Comparison of ENCODE assay signal across 20 mouse cellular contexts in genomic region chr11:23428301-23428700, GRCm38 (mm10).
DNase-seq lines count a peak whose midpoint lies in the region; ATAC-seq lines count a peak whose summit lies in the region.
"Had no signal": no experiment of that assay in that cellular context is flagged by ENCODE, and none has a peak within 500 bp of the region (broad histone marks: within the 10 kb centered on the region; RNA-seq: fewer than 3 reads in every experiment).

No protein-coding gene starts in this region.

- peaks cover 3% of the 10 kb centered on the region; the same call in 1 of the 2 replicates for H3K4me1 ChIP-seq in heart, embryonic 10.5 days
- peaks cover 3% of the 10 kb centered on the region for H3K4me1 ChIP-seq in heart, embryonic 16.5 days (ENCODE audit: control insufficient read depth, insufficient read depth, low read length)
- H3K4me1 ChIP-seq: embryonic facial prominence, embryonic 15.5 days; forebrain, embryonic 10.5 days; forebrain, embryonic 15.5 days had no signal

- no peak overlapping the region for H3K9ac ChIP-seq in heart, embryonic 16.5 days (ENCODE audit: low read length)
- H3K9ac ChIP-seq: embryonic facial prominence, embryonic 15.5 days; forebrain, embryonic 15.5 days had no signal

- no peak overlapping the region for H3K4me2 ChIP-seq in heart, embryonic 16.5 days (ENCODE audit: low read depth, low read length)
- H3K4me2 ChIP-seq: embryonic facial prominence, embryonic 15.5 days; forebrain, embryonic 15.5 days had no signal

- WGBS in heart, embryonic 10.5 days = 64% methylated on average over 6 of the region's 6 CpGs
- 51% methylated on average over 6 of the region's 6 CpGs for WGBS in heart, embryonic 16.5 days

- DNase-seq in heart, adult 18-20 months = peak; percentile 37 to 59
- DNase-seq in heart, postnatal 25 days (ENCODE audit: low spot score) = no peak
- DNase-seq in heart, embryonic 10.5 days (ENCODE audit: low spot score) = peak; percentile 77
- DNase-seq in urinary bladder, adult 2 months (ENCODE audit: low spot score) = no peak
- DNase-seq in testis, postnatal 10 days (ENCODE audit: low spot score) = no peak
- no peak for DNase-seq in thymus, postnatal 0 days (ENCODE audit: low spot score)
- DNase-seq: adrenal gland, adult 8-10 months; adrenal gland, postnatal 36 days; cerebellum, adult 2 months; cerebellum, postnatal 10 days; embryo, embryonic 11 days; kidney, adult 8-10 months had no signal

- H3K27ac ChIP-seq in heart, embryonic 10.5 days = no peak overlapping the region
- no peak overlapping the region; the same call in 1 of the 2 replicates for H3K27ac ChIP-seq in heart, embryonic 16.5 days (ENCODE audit: low read length)
- H3K27ac ChIP-seq: embryonic facial prominence, embryonic 15.5 days; forebrain, embryonic 10.5 days; forebrain, embryonic 15.5 days had no signal

- intact Hi-C loops in heart, postnatal 25 days (cut with DNase I) = loop anchor here (5.0 kb wide), 1 partner anchor 44 kb away; no protein-coding TSS in a partner anchor

- H3K4me3 ChIP-seq in heart, embryonic 10.5 days = no peak overlapping the region
- H3K4me3 ChIP-seq in heart, embryonic 16.5 days (ENCODE audit: low read length) = no peak overlapping the region
- H3K4me3 ChIP-seq: embryonic facial prominence, embryonic 15.5 days; erythroblast, embryonic 14.5 days; forebrain, embryonic 10.5 days; forebrain, embryonic 15.5 days had no signal

- H3K27me3 ChIP-seq in heart, embryonic 10.5 days (ENCODE audit: insufficient read depth, poor library complexity, severe bottlenecking) = no peaks in the 10 kb centered on the region
- no peaks in the 10 kb centered on the region for H3K27me3 ChIP-seq in heart, embryonic 16.5 days (ENCODE audit: control insufficient read depth, insufficient read depth, low read length)
- H3K27me3 ChIP-seq: embryonic facial prominence, embryonic 15.5 days; forebrain, embryonic 15.5 days had no signal

- H3K36me3 ChIP-seq in heart, embryonic 10.5 days = peaks cover 71% of the 10 kb centered on the region
- H3K36me3 ChIP-seq in heart, embryonic 16.5 days (ENCODE audit: control insufficient read depth, insufficient read depth) = peaks cover 32% of the 10 kb centered on the region

- no peaks in the 10 kb centered on the region for H3K9me3 ChIP-seq in heart, embryonic 10.5 days
- no peaks in the 10 kb centered on the region for H3K9me3 ChIP-seq in heart, embryonic 16.5 days (replicated peaks; ENCODE audit: control insufficient read depth, low read length)
- H3K9me3 ChIP-seq: embryonic facial prominence, embryonic 15.5 days; forebrain, embryonic 10.5 days; forebrain, embryonic 15.5 days had no signal

- ATAC-seq in heart, embryonic 16.5 days (replicated peaks; ENCODE audit: extremely low read depth, insufficient read depth, low FRiP score) = peak; percentile 72
- ATAC-seq: forebrain, embryonic 15.5 days; hindbrain, embryonic 16.5 days; inflammation-experienced regulatory T-cells, adult 6 months; intestine, postnatal 0 days had no signal

Comparison
In these comparisons a context has a peak if more than half of its experiments do, and no peak if none do; other contexts are left out.
1. DNase-seq: peak in heart, adult 18-20 months (2 of 2) and heart, embryonic 10.5 days (single experiment); none in heart, postnatal 25 days (single experiment), urinary bladder, adult 2 months (single experiment), testis, postnatal 10 days (single experiment) and thymus, postnatal 0 days (single experiment).